Mouse (Mus musculus) midbrain, embryonic 16.5 days (tissue): Measurements from ENCODE around the gene Glis3. TPM values are rescaled to one million over a fixed set of nuclear protein-coding genes. Genes with fewer than 3 reads are reported as not detected.

Experiments used
- ATAC-seq: fragments of 200-750 bp; cut with Nextera tagmentation; 2 replicates; pipeline ENCODE4 v1.8.0; 2017; ENCODE audit warnings: moderate TSS enrichment
- H3K27ac ChIP-seq: fragments of 300-500 bp; sonication (generic); 2 replicates; pipeline ENCODE4 v1.5.1; 2014; ENCODE audit warnings: mild to moderate bottlenecking, low read length, mixed read lengths
- H3K27me3 ChIP-seq: fragments of 300-500 bp; sonication (generic); 2 replicates; pipeline ENCODE4 v1.6.1; 2014; ENCODE audit warnings: low read depth, low read length, mixed read lengths; ENCODE audit not compliant: control insufficient read depth, insufficient read depth
- H3K36me3 ChIP-seq: fragments of 300-500 bp; sonication (generic); 2 replicates; pipeline ENCODE4 v1.6.1; 2014; ENCODE audit warnings: mild to moderate bottlenecking, low read length, moderate library complexity, mixed read lengths; ENCODE audit not compliant: control insufficient read depth, insufficient read depth
- H3K4me1 ChIP-seq: fragments of 300-500 bp; sonication (generic); 2 replicates; pipeline ENCODE4 v1.6.1; 2014; ENCODE audit warnings: mild to moderate bottlenecking, low read length, mixed read lengths; ENCODE audit not compliant: control insufficient read depth, insufficient read depth
- H3K4me2 ChIP-seq: fragments of 300-500 bp; sonication (generic); 2 replicates; pipeline ENCODE4 v1.6.1; 2014; ENCODE audit warnings: mild to moderate bottlenecking, low read length, mixed read lengths
- H3K4me3 ChIP-seq: fragments of 300-500 bp; sonication (generic); 2 replicates; pipeline ENCODE4 v1.5.1; 2014; ENCODE audit warnings: low read depth, mild to moderate bottlenecking, low read length, moderate library complexity, mixed read lengths
- H3K9ac ChIP-seq: fragments of 300-500 bp; sonication (generic); 2 replicates; pipeline ENCODE4 v1.6.1; 2014; ENCODE audit warnings: low read depth, low read length, mixed read lengths
- H3K9me3 ChIP-seq: fragments of 300-500 bp; sonication (generic); replicated peaks from 2 replicates; pipeline ENCODE4 v1.6.1; 2014; ENCODE audit warnings: mild to moderate bottlenecking, low read length, mixed read lengths; ENCODE audit not compliant: control insufficient read depth, poor library complexity, severe bottlenecking
- WGBS: fragments of 180-500 bp; shearing (Covaris S2); extraction: QIAGEN DNeasy Blood & Tissue Kit; methylation state at CpG from one replicate; pipeline ENCODE4 v1.1.7; 2014; 5-methylcytosine and 5-hydroxymethylcytosine counted together
- polyA plus RNA-seq: library from polyadenylated mRNA; unstranded; fragments of >200 nt; fragmentation: Nextera tagmentation; extraction: Ambion mirVana; gene quantifications from 2 replicates; pipeline ENCODE4 v1.2.1, GENCODE M21; 2015

Glis3 gene
- polyA plus RNA-seq, 1 experiment from 2014 or later: 2.7 TPM

GRCm38 (mm10) chr19:28376401-28376800, 303.5 kb downstream of the Glis3 start:
- WGBS: 56% methylated on average over 1 of the region's 1 CpGs
- ATAC-seq: no peak
- no peak overlapping the region for H3K4me2 ChIP-seq
- H3K4me3 ChIP-seq: no peak overlapping the region
- H3K4me1 ChIP-seq: peaks cover 2% of the 10 kb centered on the region; the same call in 1 of the 2 replicates
- no peak overlapping the region for H3K9ac ChIP-seq
- H3K36me3 ChIP-seq: no peaks in the 10 kb centered on the region
- no peaks in the 10 kb centered on the region for H3K27me3 ChIP-seq
- H3K9me3 ChIP-seq: no peaks in the 10 kb centered on the region
- H3K27ac ChIP-seq: no peak overlapping the region

DNA sequence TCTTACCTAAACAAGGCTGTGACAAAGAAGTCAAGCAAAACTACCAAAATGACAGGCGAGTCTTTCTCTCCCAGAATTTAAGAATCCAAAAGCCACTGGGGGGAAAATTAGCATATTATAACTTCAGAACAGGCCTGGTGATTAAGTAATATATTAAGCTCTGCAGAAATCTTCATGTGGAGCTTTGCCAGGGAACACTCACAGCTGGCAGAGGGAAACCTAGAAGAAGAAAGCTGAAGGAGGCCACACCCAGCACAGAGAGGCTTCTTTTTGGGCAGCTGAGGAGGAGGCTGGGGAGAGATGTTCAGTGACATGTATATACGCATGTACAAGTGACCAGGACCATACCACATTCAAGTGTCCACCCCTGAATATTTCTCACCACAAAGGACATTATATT, 304.1 kb downstream of the Glis3 start:
- WGBS: 92% methylated on average over 2 of the region's 2 CpGs

DNA sequence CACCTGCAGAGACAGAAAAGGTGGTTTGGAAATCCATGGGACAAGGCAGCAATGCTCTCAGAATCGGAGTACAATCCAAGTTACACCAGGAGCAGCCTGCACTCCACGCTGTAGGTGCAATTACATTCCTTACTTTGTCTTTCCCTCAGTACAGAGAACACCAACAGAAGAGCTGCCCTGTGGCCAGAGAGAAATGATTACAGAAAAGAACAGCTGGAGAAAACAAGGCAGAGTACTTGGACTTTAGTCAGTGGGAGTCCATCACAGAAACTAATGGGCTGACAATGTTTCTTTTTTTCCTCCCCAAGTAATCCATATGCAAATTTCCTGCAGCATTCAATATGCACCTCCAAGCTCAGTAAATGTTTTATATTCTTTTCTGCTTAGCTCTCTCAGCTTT, 305.4 kb downstream of the Glis3 start:
- 43% methylated on average over 2 of the region's 2 CpGs for WGBS
- Histone ChIP-seq H3K36me3 (no peaks in the 10 kb centered on the region), H3K27me3 (no peaks in the 10 kb centered on the region), H3K4me2 (no peak overlapping the region), H3K9ac (no peak overlapping the region), H3K27ac (no peak overlapping the region), H3K4me1 (no peaks in the 10 kb centered on the region; the same call in 1 of the 2 replicates), H3K9me3 (no peaks in the 10 kb centered on the region), H3K4me3 (no peak overlapping the region)
- no peak for ATAC-seq

More for the DNA sequence above, 304.1 kb downstream of the Glis3 start:
- Histone ChIP-seq H3K9ac (no peak overlapping the region), H3K27ac (no peak overlapping the region), H3K4me2 (no peak overlapping the region), H3K9me3 (no peaks in the 10 kb centered on the region), H3K36me3 (no peaks in the 10 kb centered on the region), H3K4me1 (no peaks in the 10 kb centered on the region; the same call in 1 of the 2 replicates), H3K27me3 (no peaks in the 10 kb centered on the region), H3K4me3 (no peak overlapping the region)
- no peak for ATAC-seq

DNA sequence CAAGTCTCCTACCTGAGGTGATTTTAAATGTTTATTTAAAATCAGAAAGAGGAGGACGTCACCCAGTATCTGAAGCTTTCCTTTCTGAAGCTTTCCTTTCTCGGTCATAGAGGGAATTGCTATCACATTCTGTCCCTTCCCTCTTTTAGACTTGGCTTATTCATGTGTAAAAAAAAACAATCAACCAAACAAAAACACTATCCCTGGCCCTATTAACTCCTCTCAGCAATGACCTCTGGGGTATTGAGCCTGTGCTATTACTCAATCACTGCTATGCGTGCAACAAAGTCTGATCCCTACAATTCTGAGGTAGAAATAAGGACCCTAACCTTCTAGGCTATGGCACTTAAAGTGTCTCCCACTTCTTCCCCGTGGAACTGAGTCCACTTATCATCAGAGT, 311.7 kb downstream of the Glis3 start:
- no peaks in the 10 kb centered on the region for H3K36me3 ChIP-seq
- no peak overlapping the region for H3K4me3 ChIP-seq
- H3K9ac ChIP-seq: no peak overlapping the region
- ATAC-seq: no peak
- no peaks in the 10 kb centered on the region for H3K4me1 ChIP-seq
- H3K27me3 ChIP-seq: no peaks in the 10 kb centered on the region
- 74% methylated on average over 4 of the region's 4 CpGs for WGBS
- no peaks in the 10 kb centered on the region for H3K9me3 ChIP-seq
- no peak overlapping the region for H3K27ac ChIP-seq
- no peak overlapping the region for H3K4me2 ChIP-seq

DNA sequence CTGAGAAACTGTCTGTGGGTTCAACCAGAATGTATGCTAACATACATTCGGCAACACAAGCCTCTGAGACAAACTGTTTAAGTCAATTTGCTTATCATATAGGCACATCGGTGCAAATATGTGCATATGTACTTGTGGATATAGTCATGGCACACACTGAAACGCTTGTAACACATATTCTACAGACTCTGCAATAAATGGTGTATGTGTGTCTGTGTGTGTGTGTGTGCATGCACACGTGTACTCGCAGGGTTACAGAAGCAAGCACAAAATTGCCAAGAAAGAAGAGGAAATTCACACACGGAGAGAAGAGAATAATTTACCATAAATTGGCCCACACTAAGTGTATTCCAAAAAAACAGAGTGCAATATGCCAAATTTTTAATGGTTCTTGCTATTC, 312.6 kb downstream of the Glis3 start:
- H3K27me3 ChIP-seq: no peaks in the 10 kb centered on the region
- H3K27ac ChIP-seq: no peak overlapping the region
- ATAC-seq: no peak
- 89% methylated on average over 6 of the region's 6 CpGs for WGBS
- H3K4me3 ChIP-seq: no peak overlapping the region
- H3K9me3 ChIP-seq: no peaks in the 10 kb centered on the region
- no peak overlapping the region for H3K4me2 ChIP-seq
- H3K4me1 ChIP-seq: no peaks in the 10 kb centered on the region
- H3K36me3 ChIP-seq: no peaks in the 10 kb centered on the region
- H3K9ac ChIP-seq: no peak overlapping the region

DNA sequence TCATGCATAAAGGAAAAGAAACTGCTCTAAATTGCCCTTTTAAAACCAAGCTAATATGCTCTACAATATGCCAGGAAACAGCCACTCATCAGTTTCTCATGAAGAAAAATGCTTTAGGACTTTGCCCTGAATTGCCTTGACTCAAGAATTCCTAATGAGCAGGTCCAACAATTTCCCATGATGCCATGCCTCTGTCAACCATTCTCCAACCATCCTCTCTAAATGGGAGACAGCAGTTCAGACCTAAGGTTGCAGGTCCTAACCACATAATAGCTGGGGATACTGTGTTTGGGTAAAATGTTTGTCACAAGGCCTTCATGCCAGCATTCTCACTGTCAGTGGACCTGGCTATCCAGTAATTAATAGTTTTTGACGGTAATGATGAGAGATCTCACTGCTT, 313.1 kb downstream of the Glis3 start:
- Histone ChIP-seq H3K9ac (no peak overlapping the region), H3K27me3 (no peaks in the 10 kb centered on the region), H3K4me3 (no peak overlapping the region), H3K4me1 (no peaks in the 10 kb centered on the region), H3K27ac (no peak overlapping the region), H3K9me3 (no peaks in the 10 kb centered on the region), H3K4me2 (no peak overlapping the region), H3K36me3 (no peaks in the 10 kb centered on the region)
- 95% methylated on average over 1 of the region's 1 CpGs for WGBS
- no peak for ATAC-seq

DNA sequence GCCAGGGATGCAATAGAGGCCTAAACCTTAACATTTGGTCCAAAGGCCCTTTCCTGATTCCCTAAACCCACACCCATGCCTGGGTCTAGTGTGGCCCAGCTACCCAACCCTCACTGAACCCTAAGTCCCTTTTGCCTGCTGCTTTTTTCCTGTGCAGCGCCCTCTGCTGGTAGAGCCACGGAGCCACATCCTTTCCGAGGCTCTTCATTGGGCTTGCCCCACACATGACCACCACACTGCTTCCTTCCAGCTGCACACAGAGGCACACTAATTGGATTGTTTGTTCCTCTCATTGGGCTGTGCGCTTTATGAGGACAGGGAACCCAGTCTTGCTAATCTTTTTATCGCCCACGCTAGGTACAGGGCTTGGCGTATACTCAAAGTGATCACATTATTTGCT, 314.0 kb downstream of the Glis3 start:
- Histone ChIP-seq H3K4me3 (no peak overlapping the region), H3K9ac (no peak overlapping the region), H3K9me3 (no peaks in the 10 kb centered on the region), H3K27ac (no peak overlapping the region), H3K27me3 (no peaks in the 10 kb centered on the region), H3K36me3 (no peaks in the 10 kb centered on the region), H3K4me1 (no peaks in the 10 kb centered on the region), H3K4me2 (no peak overlapping the region)
- WGBS: 42% methylated on average over 7 of the region's 7 CpGs
- no peak for ATAC-seq

DNA sequence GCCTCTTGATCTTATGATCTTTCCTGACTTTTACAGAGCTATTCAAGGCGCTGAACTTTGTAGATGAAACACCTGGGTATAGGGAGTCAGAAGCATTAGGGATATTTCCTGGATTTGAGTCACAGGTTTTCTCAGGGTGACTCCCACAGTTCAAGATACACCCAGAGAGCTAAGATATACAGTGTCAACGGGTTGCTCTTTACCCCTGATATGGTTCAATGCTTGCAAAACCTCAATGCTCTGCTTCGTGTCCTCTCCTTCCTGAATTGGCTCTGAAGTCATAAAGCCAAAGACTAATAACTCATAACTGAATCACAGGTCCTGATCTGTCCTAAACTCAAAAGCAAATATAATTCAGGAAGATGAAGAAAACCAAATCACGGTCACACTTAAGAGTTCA, 319.0 kb downstream of the Glis3 start:
- H3K4me3 ChIP-seq: no peak overlapping the region
- no peak overlapping the region for H3K9ac ChIP-seq
- H3K27me3 ChIP-seq: no peaks in the 10 kb centered on the region
- H3K27ac ChIP-seq: no peak overlapping the region
- no peaks in the 10 kb centered on the region for H3K36me3 ChIP-seq
- H3K4me2 ChIP-seq: no peak overlapping the region
- no peak for ATAC-seq
- H3K4me1 ChIP-seq: no peaks in the 10 kb centered on the region
- H3K9me3 ChIP-seq: no peaks in the 10 kb centered on the region
- 94% methylated on average over 4 of the region's 4 CpGs for WGBS

- no peak overlapping the region for H3K27ac ChIP-seq
- no peaks in the 10 kb centered on the region for H3K27me3 ChIP-seq
- no peak overlapping the region for H3K9ac ChIP-seq
- H3K4me1 ChIP-seq: peaks cover 2% of the 10 kb centered on the region; the same call in 1 of the 2 replicates
- no peaks in the 10 kb centered on the region for H3K36me3 ChIP-seq
- no peak overlapping the region for H3K4me3 ChIP-seq
- H3K9me3 ChIP-seq: no peaks in the 10 kb centered on the region
- no peak overlapping the region for H3K4me2 ChIP-seq
- 86% methylated on average over 9 of the region's 9 CpGs for WGBS
- ATAC-seq: no peak
Measured at GRCm38 (mm10) chr19:28357595-28357994, 322.3 kb downstream of the Glis3 start.
